Mouse (Mus musculus): Measurements from ENCODE around the gene Gm45234. TPM values are rescaled to one million over a fixed set of nuclear protein-coding genes. Genes with fewer than 3 reads are reported as not detected.

The Gm45234 gene
- total and polyA plus RNA-seq, 3 experiments: not detected

DNA sequence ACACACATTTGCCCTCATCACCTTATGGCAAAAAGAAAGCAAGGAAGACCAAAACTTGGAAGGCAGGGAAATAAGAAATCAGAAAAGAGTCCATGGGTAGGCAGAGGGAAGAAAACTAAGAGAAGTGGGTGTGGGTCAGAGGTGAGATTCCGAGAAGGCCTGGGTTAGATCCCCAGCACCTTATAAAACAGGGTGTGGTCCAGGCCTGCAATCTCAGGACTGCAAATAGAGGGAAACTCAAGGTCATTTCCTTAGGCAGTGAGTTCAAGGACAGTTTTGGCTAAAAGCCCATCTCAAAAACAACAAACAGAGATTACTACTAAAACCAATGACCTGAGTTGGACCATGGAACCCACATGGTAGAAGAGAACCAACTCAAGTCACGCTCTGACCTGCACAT lies 2.0 kb downstream of the Gm45234 start:
- peaks cover 42% of the 10 kb centered on the region for H3K27me3 ChIP-seq (ENCODE audit: insufficient read depth, low read length)

DNA sequence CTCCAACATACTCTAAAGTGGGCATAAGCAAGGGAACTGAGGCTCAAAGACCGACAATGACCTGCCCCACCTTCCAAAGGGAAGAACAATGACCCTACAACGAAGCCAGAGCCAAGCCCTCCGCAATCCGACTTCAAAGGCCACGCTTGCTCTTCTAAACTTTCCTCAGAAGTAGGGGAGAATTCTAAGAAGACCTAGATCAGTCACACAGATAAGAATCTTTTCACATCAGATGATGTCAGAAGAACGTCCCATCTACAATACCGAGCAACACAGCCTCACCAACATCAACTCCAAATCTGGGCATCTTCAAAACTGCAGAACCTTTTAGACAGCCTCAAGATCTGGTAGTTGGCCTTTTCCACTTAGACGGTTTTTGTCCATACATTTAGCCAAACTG lies 5.4 kb downstream of the Gm45234 start:
- TF ChIP-seq GATA1 (IDR thresholded peaks at IDR 0.05; ENCODE audit: borderline replicate concordance, low read length): no peak
- no peak for TF ChIP-seq TAL1 (conservative IDR thresholded peaks at IDR 0.05; ENCODE audit: low read depth, low read length)
- no peak for TF ChIP-seq POLR2AphosphoS5 (IDR thresholded peaks at IDR 0.05; ENCODE audit: insufficient replicate concordance, low read depth, low read length)
- no peak for TF ChIP-seq CTCF (IDR thresholded peaks at IDR 0.05; ENCODE audit: low read depth, low read length)
- TF ChIP-seq GATA2 (IDR thresholded peaks at IDR 0.05; ENCODE audit: borderline replicate concordance, low read depth, low read length): no peak
- Histone ChIP-seq H3K9me3 (replicated peaks) (no peaks in the 10 kb centered on the region), H3K27me3 (ENCODE audit: insufficient read depth, low read length) (peaks cover 22% of the 10 kb centered on the region), H3K4me1 (ENCODE audit: insufficient read depth, low read depth, low read length) (peaks cover 29% of the 10 kb centered on the region), H3K36me3 (replicated peaks) (peaks cover 28% of the 10 kb centered on the region), H3K4me3 (ENCODE audit: low read depth, low read length) (no peak overlapping the region)
- ATAC-seq (ENCODE audit: extremely low read depth, insufficient number of reproducible peaks, low FRiP score, poor library complexity, severe bottlenecking): no peak
- DNase-seq (ENCODE audit: low spot score): no peak

More for the DNA sequence above, 2.0 kb downstream of the Gm45234 start:
- H3K36me3 ChIP-seq (replicated peaks): peaks cover 8% of the 10 kb centered on the region
- peaks cover 38% of the 10 kb centered on the region for H3K4me1 ChIP-seq (ENCODE audit: insufficient read depth, low read depth, low read length)
- TF ChIP-seq GATA2 (IDR thresholded peaks at IDR 0.05; ENCODE audit: borderline replicate concordance, low read depth, low read length) (no peak), GATA1 (IDR thresholded peaks at IDR 0.05; ENCODE audit: borderline replicate concordance, low read length) (no peak), TAL1 (conservative IDR thresholded peaks at IDR 0.05; ENCODE audit: low read depth, low read length) (no peak), POLR2AphosphoS5 (IDR thresholded peaks at IDR 0.05; ENCODE audit: insufficient replicate concordance, low read depth, low read length) (no peak), CTCF (IDR thresholded peaks at IDR 0.05; ENCODE audit: low read depth, low read length) (no peak)
- DNase-seq (ENCODE audit: low spot score) (no peak), ATAC-seq (ENCODE audit: extremely low read depth, insufficient number of reproducible peaks, low FRiP score, poor library complexity, severe bottlenecking) (no peak)
- H3K4me3 ChIP-seq (ENCODE audit: low read depth, low read length): no peak overlapping the region
- H3K9me3 ChIP-seq (replicated peaks): no peaks in the 10 kb centered on the region

DNA sequence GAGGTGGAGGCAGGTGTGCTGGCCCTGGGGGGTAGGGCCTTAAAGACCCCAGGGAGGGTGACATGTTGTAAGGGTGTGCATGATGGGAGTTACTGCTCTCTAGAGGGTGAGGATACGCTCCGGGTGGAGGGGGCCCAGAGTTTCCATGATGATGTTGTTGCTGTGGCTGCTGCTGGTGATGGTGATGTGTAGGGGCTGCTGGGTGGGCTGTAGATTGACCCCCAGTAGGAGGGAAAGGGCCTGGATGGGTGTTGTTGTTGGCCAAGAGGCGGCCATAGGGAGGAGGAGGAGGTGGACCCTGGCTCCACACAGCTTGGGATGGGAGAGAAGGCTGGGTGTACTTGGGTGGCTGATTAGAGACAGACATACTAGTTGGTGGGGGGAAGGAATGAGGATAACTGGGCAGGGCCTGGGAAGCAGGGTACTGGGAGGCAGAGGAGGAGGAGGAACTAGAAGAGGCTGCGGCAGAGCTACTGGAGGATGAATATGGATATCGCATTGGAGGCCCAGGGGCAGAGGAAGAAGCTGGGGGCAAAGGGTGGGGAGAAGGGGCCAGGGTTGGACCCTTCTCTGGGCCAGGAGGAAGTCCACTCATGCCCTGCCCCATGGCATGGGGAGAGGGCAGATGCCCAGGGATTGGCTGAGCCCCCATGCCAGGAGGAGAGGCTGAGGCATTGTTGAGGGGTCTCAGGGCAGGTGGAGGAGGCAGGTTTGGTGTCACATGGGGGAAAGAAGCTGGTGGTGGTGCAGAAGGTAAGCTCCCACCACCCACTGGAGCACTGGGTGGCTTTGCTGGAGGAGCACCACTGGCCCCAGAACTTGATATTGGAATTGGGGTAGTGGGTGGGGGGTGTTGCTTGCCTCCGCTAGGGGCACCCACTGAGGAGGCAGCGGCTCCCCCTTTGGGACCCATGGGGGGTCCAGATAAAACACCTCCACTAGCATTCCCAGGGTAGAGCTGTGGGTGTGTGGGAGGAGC lies 8.9 kb downstream of the Gm45234 start:
- Histone ChIP-seq H3K36me3 (replicated peaks) (peaks cover 49% of the 10 kb centered on the region), H3K4me1 (ENCODE audit: insufficient read depth, low read depth, low read length) (peaks cover 53% of the 10 kb centered on the region), H3K27me3 (ENCODE audit: insufficient read depth, low read length) (peaks cover 5% of the 10 kb centered on the region; the same call in 1 of the 2 replicates), H3K4me3 (ENCODE audit: low read depth, low read length) (peak overlapping the region; percentile 80; the same call in 1 of the 2 replicates), H3K9me3 (replicated peaks) (no peaks in the 10 kb centered on the region)
- no peak for DNase-seq (ENCODE audit: low spot score)
- no peak for ATAC-seq (ENCODE audit: extremely low read depth, insufficient number of reproducible peaks, low FRiP score, poor library complexity, severe bottlenecking)
- TF ChIP-seq GATA1 (IDR thresholded peaks at IDR 0.05; ENCODE audit: borderline replicate concordance, low read length) (no peak), CTCF (IDR thresholded peaks at IDR 0.05; ENCODE audit: low read depth, low read length) (no peak), GATA2 (IDR thresholded peaks at IDR 0.05; ENCODE audit: borderline replicate concordance, low read depth, low read length) (no peak), POLR2AphosphoS5 (IDR thresholded peaks at IDR 0.05; ENCODE audit: insufficient replicate concordance, low read depth, low read length) (no peak), TAL1 (conservative IDR thresholded peaks at IDR 0.05; ENCODE audit: low read depth, low read length) (no peak)

- no peak for ATAC-seq (ENCODE audit: extremely low read depth, insufficient number of reproducible peaks, low FRiP score, poor library complexity, severe bottlenecking)
These were observed 9.6 kb downstream of the Gm45234 start for GRCm38 (mm10) chr6:124746296-124746605.

DNA sequence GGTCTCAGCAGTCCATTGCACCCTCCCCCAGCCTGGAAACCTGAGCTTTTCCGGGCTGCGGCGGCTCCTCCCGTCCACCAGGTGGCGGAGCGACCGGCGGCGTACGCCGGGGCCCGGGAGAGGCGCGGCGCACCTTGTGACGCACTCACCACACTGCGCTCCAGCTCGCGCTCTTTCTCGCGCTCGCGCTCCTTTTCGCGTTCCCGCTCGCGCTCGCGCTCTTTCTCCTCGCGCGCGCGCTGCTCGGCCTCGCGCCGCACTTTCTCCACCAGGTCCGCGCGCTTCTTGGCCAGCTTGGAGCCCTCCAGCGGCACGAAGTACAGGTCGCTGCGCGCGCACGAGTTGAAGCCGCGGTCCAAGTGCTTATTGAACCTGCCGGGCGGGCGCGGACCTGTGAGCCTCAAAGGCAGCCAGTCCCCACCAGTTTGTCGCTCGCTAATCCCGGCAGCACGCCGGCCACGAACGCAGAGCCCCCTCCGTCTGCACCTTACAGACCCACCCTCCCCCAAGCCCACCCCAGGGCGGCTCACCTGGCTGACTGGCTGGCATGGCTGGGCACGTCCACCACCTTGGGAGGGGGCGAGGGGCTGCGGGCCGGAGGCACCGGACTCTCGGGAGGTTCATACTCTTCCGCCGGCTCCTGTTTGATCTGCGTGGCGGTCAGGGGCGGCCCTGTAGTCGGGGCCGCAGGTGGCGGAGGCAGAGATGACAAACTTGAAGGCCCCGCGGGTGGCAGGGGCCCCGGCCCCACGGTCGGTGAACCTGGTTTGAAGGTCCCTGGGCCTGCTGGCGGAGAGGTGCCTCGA lies 10.1 kb downstream of the Gm45234 start:
- Histone ChIP-seq H3K36me3 (replicated peaks) (peaks cover 49% of the 10 kb centered on the region), H3K27me3 (ENCODE audit: insufficient read depth, low read length) (peaks cover 3% of the 10 kb centered on the region; the same call in 1 of the 2 replicates), H3K9me3 (replicated peaks) (no peaks in the 10 kb centered on the region), H3K4me3 (ENCODE audit: low read depth, low read length) (peak overlapping the region; percentile 80), H3K4me1 (ENCODE audit: insufficient read depth, low read depth, low read length) (peaks cover 60% of the 10 kb centered on the region)
- TF ChIP-seq TAL1 (conservative IDR thresholded peaks at IDR 0.05; ENCODE audit: low read depth, low read length): no peak
- peak; percentile 60 for TF ChIP-seq CTCF (IDR thresholded peaks at IDR 0.05; ENCODE audit: low read depth, low read length)
- DNase-seq (ENCODE audit: low spot score) (peak; percentile 90), ATAC-seq (ENCODE audit: extremely low read depth, insufficient number of reproducible peaks, low FRiP score, poor library complexity, severe bottlenecking) (peak; percentile 12)

More at GRCm38 (mm10) chr6:124746296-124746605, 9.6 kb downstream of the Gm45234 start:
- Histone ChIP-seq H3K27me3 (ENCODE audit: insufficient read depth, low read length) (peaks cover 3% of the 10 kb centered on the region; the same call in 1 of the 2 replicates), H3K36me3 (replicated peaks) (peaks cover 49% of the 10 kb centered on the region), H3K4me3 (ENCODE audit: low read depth, low read length) (peak overlapping the region; percentile 80), H3K4me1 (ENCODE audit: insufficient read depth, low read depth, low read length) (peaks cover 58% of the 10 kb centered on the region), H3K9me3 (replicated peaks) (no peaks in the 10 kb centered on the region)
- DNase-seq (ENCODE audit: low spot score): no peak
- TF ChIP-seq GATA2 (IDR thresholded peaks at IDR 0.05; ENCODE audit: borderline replicate concordance, low read depth, low read length): no peak
- no peak for TF ChIP-seq POLR2AphosphoS5 (IDR thresholded peaks at IDR 0.05; ENCODE audit: insufficient replicate concordance, low read depth, low read length)

DNA sequence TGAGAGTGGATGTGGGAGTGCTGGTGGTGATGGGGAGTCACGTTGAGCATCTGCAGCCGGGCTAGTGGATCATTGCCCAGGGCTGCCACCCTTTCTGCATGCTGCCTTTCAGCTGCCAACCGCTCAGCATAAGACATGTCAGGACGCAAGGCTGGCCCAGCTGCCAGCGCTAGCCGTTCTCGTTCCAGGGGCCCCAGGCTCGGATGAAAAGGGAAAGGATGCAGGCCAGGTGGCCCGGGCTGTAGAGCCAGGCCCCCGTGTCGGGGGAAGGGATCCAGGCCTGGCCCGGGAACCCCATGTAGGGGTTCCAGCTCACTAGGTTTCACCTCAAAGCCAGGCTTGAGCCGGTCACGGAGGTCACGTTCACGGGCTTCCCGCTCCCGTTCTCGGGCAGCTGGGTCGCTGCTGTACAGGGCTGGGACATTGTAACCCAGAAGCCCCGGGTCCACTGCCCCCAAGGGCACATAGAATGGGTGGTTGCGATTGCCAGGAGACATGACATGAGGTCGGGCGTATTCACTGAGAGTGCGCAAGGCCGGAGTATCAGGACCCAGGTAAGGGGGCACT lies 11.0 kb downstream of the Gm45234 start:
- TF ChIP-seq TAL1 (conservative IDR thresholded peaks at IDR 0.05; ENCODE audit: low read depth, low read length) (no peak), GATA2 (IDR thresholded peaks at IDR 0.05; ENCODE audit: borderline replicate concordance, low read depth, low read length) (no peak)
- peaks cover 3% of the 10 kb centered on the region; the same call in 1 of the 2 replicates for H3K27me3 ChIP-seq (ENCODE audit: insufficient read depth, low read length)
- no peaks in the 10 kb centered on the region for H3K9me3 ChIP-seq (replicated peaks)
- H3K4me1 ChIP-seq (ENCODE audit: insufficient read depth, low read depth, low read length): peaks cover 61% of the 10 kb centered on the region
- DNase-seq (ENCODE audit: low spot score) (no peak), ATAC-seq (ENCODE audit: extremely low read depth, insufficient number of reproducible peaks, low FRiP score, poor library complexity, severe bottlenecking) (no peak)
- H3K36me3 ChIP-seq (replicated peaks): peaks cover 49% of the 10 kb centered on the region
- H3K4me3 ChIP-seq (ENCODE audit: low read depth, low read length): peak overlapping the region; percentile 80
